Mouse (Mus musculus): ENCODE measurements at regions not wholly inside any gene's neighbourhood (a gene's known extent, or its start where the extent isn't known, plus 50 kb on each side); places are given as distances from the start of the nearest gene placed in this dataset.
"Not testable (repeated sequence)": the region's sequence is repeated elsewhere in the genome, so short reads cannot be mapped to it uniquely, and the experiment has no call there.

- Histone ChIP-seq H3K27me3 (ENCODE audit: control insufficient read depth in 1 of 2, insufficient read depth in 2 of 2, low read length in 2 of 2) (no peaks in the 10 kb centered on the region), H3K79me2 (ENCODE audit: control insufficient read depth, insufficient read depth, low read length, poor library complexity) (no peaks in the 10 kb centered on the region), H3K4me1 (ENCODE audit: control insufficient read depth in 1 of 2, insufficient read depth in 2 of 2, low read length in 2 of 2) (no peaks in the 10 kb centered on the region), H3K9ac (ENCODE audit: control insufficient read depth, low read depth, low read length, poor library complexity, severe bottlenecking) (no peak overlapping the region), H3K27ac (ENCODE audit: control insufficient read depth, low read depth, low read length) (no peak overlapping the region), H3K9me3 (replicated peaks; ENCODE audit: insufficient read depth, low read length) (no peaks in the 10 kb centered on the region), H3K36me3 (ENCODE audit: control insufficient read depth in 1 of 2, insufficient read depth in 2 of 2, low read length in 2 of 2) (no peaks in the 10 kb centered on the region), H3K4me3 (ENCODE audit: control insufficient read depth in 1 of 2, insufficient read depth in 1 of 2, low read depth in 2 of 2, low read length in 2 of 2) (no peak overlapping the region)
- TF ChIP-seq TAL1 (IDR thresholded peaks at IDR 0.05; ENCODE audit: low read length): no peak
- TF ChIP-seq MEF2A (IDR thresholded peaks at IDR 0.05; ENCODE audit: extremely low read depth, insufficient replicate concordance, low read depth, low read length, poor library complexity, severe bottlenecking): no peak
- no peak for TF ChIP-seq GATA1 (IDR thresholded peaks at IDR 0.05; ENCODE audit: low read depth, low read length)
- no peak for TF ChIP-seq ZC3H11A (IDR thresholded peaks at IDR 0.05; ENCODE audit: low read depth, low read length)
- TF ChIP-seq MYB (IDR thresholded peaks at IDR 0.05; ENCODE audit: low read depth, low read length): no peak
- no peak for TF ChIP-seq MAX (IDR thresholded peaks at IDR 0.05; ENCODE audit: low read length)
- no peak for TF ChIP-seq ZKSCAN1 (IDR thresholded peaks at IDR 0.05; ENCODE audit: low read depth, low read length)
- peak; percentile 1; the same call in 1 of the 2 replicates for TF ChIP-seq RAD21 (IDR thresholded peaks at IDR 0.05; ENCODE audit: low read depth, low read length)
- no peak for TF ChIP-seq MAFK (IDR thresholded peaks at IDR 0.05; ENCODE audit: borderline replicate concordance, low read depth, low read length)
- TF ChIP-seq USF2 (IDR thresholded peaks at IDR 0.05; ENCODE audit: borderline replicate concordance in 1 of 2, insufficient read depth in 1 of 2, low read depth in 1 of 2, low read length in 2 of 2): no peak
- TF ChIP-seq CTCF (IDR thresholded peaks at IDR 0.05 in 2 of 3, conservative IDR thresholded peaks at IDR 0.05 in 1 of 3; ENCODE audit: control insufficient read depth in 1 of 3, insufficient read depth in 1 of 3, low read depth in 2 of 3, low read length in 3 of 3, poor library complexity in 1 of 3, severe bottlenecking in 1 of 3): peak in 2 of 3 experiments; percentile 13 to 29; a peak in 2 of 6 replicates
- no peak for TF ChIP-seq TCF12 (IDR thresholded peaks at IDR 0.05; ENCODE audit: low read depth, low read length)
- 0 out of 2 replicates have a peak, but pooled peaks have one; percentile 26 for TF ChIP-seq SMC3 (IDR thresholded peaks at IDR 0.05; ENCODE audit: low read depth, low read length)
- peak; percentile 10 for DNase-seq (ENCODE audit: low read depth, low spot score)
These were observed 51.4 kb upstream of the Dpt start for GRCm38 (mm10) chr1:164744955-164745608.

- no peaks in the 10 kb centered on the region for H3K27me3 ChIP-seq (ENCODE audit: control insufficient read depth in 1 of 2, insufficient read depth in 2 of 2, low read length in 2 of 2)
- DNase-seq (ENCODE audit: low read depth, low spot score): no peak
- H3K9me3 ChIP-seq (replicated peaks; ENCODE audit: insufficient read depth, low read length): no peaks in the 10 kb centered on the region
- no peaks in the 10 kb centered on the region for H3K79me2 ChIP-seq (ENCODE audit: control insufficient read depth, insufficient read depth, low read length, poor library complexity)
- H3K4me1 ChIP-seq (ENCODE audit: control insufficient read depth in 1 of 2, insufficient read depth in 2 of 2, low read length in 2 of 2): no peaks in the 10 kb centered on the region
- H3K36me3 ChIP-seq (ENCODE audit: control insufficient read depth in 1 of 2, insufficient read depth in 2 of 2, low read length in 2 of 2): no peaks in the 10 kb centered on the region
- no peak overlapping the region for H3K27ac ChIP-seq (ENCODE audit: control insufficient read depth, low read depth, low read length)
- TF ChIP-seq USF1 (IDR thresholded peaks at IDR 0.05; ENCODE audit: low read depth, low read length) (no peak), TCF12 (IDR thresholded peaks at IDR 0.05; ENCODE audit: low read depth, low read length) (no peak), HCFC1 (IDR thresholded peaks at IDR 0.05; ENCODE audit: low read depth, low read length) (no peak), POLR2A (IDR thresholded peaks at IDR 0.05; ENCODE audit: control insufficient read depth in 1 of 2, insufficient read depth in 1 of 2, low read depth in 1 of 2, low read length in 2 of 2, poor library complexity in 1 of 2) (no peak), JUND (IDR thresholded peaks at IDR 0.05; ENCODE audit: low read depth, low read length) (no peak), ELF1 (IDR thresholded peaks at IDR 0.05; ENCODE audit: low read depth, low read length) (no peak), ETS1 (IDR thresholded peaks at IDR 0.05; ENCODE audit: low read depth, low read length) (no peak), GATA1 (IDR thresholded peaks at IDR 0.05; ENCODE audit: low read depth, low read length) (no peak), MEF2A (IDR thresholded peaks at IDR 0.05; ENCODE audit: extremely low read depth, insufficient replicate concordance, low read depth, low read length, poor library complexity, severe bottlenecking) (no peak)
- H3K4me3 ChIP-seq (ENCODE audit: control insufficient read depth in 1 of 2, insufficient read depth in 1 of 2, low read depth in 2 of 2, low read length in 2 of 2): no peak overlapping the region
- H3K9ac ChIP-seq (ENCODE audit: control insufficient read depth, low read depth, low read length, poor library complexity, severe bottlenecking): no peak overlapping the region
These were observed 51.9 kb upstream of the Dpt start for GRCm38 (mm10) chr1:164744499-164744898.

GRCm38 (mm10) chr1:164742897-164743296, 53.5 kb upstream of the Dpt start:
- H3K79me2 ChIP-seq (ENCODE audit: control insufficient read depth, insufficient read depth, low read length, poor library complexity); H3K27me3 ChIP-seq (ENCODE audit: control insufficient read depth in 1 of 2, insufficient read depth in 2 of 2, low read length in 2 of 2); H3K9ac ChIP-seq (ENCODE audit: control insufficient read depth, low read depth, low read length, poor library complexity, severe bottlenecking); H3K36me3 ChIP-seq (ENCODE audit: control insufficient read depth in 1 of 2, insufficient read depth in 2 of 2, low read length in 2 of 2); DNase-seq (ENCODE audit: low read depth, low spot score); H3K27ac ChIP-seq (ENCODE audit: control insufficient read depth, low read depth, low read length); H3K4me1 ChIP-seq (ENCODE audit: control insufficient read depth in 1 of 2, insufficient read depth in 2 of 2, low read length in 2 of 2); H3K9me3 ChIP-seq (replicated peaks; ENCODE audit: insufficient read depth, low read length); H3K4me3 ChIP-seq (ENCODE audit: control insufficient read depth in 1 of 2, insufficient read depth in 1 of 2, low read depth in 2 of 2, low read length in 2 of 2): not testable (repeated sequence)

Measured in MEL (cell line).